Mouse (Mus musculus) cortical plate, adult 2 months (tissue): ENCODE measurements at regions not wholly inside any gene's neighbourhood (a gene's known extent, or its start where the extent isn't known, plus 50 kb on each side); places are given as distances from the start of the nearest gene placed in this dataset.

Experiments used
- H3K27ac ChIP-seq: fragments of 200-500 bp; 2 replicates; pipeline ENCODE4 v1.5.1; 2012; ENCODE audit warnings: low read length, control low read depth, inconsistent platforms; ENCODE audit not compliant: insufficient read depth
- H3K4me1 ChIP-seq: fragments of 200-500 bp; 2 replicates; pipeline ENCODE4 v1.6.1; 2011; ENCODE audit warnings: low read length; ENCODE audit not compliant: control insufficient read depth, insufficient read depth
- H3K4me3 ChIP-seq: fragments of 200-500 bp; 2 replicates; pipeline ENCODE4 v1.5.1; 2011; ENCODE audit warnings: mild to moderate bottlenecking, low read length, control low read depth; ENCODE audit not compliant: insufficient read depth
- CTCF ChIP-seq: fragments of 200-500 bp; IDR thresholded peaks from 2 replicates; pipeline ENCODE4 v1.5.1; 2011; ENCODE audit warnings: mild to moderate bottlenecking, control low read depth, low read length; ENCODE audit not compliant: insufficient read depth; ENCODE audit errors: extremely low read depth
- POLR2A ChIP-seq: fragments of 200-500 bp; IDR thresholded peaks from 2 replicates; pipeline ENCODE4 v1.6.1; 2011; ENCODE audit warnings: mild to moderate bottlenecking, low read length, control low read depth; ENCODE audit not compliant: insufficient read depth; ENCODE audit errors: extremely low read depth

DNA sequence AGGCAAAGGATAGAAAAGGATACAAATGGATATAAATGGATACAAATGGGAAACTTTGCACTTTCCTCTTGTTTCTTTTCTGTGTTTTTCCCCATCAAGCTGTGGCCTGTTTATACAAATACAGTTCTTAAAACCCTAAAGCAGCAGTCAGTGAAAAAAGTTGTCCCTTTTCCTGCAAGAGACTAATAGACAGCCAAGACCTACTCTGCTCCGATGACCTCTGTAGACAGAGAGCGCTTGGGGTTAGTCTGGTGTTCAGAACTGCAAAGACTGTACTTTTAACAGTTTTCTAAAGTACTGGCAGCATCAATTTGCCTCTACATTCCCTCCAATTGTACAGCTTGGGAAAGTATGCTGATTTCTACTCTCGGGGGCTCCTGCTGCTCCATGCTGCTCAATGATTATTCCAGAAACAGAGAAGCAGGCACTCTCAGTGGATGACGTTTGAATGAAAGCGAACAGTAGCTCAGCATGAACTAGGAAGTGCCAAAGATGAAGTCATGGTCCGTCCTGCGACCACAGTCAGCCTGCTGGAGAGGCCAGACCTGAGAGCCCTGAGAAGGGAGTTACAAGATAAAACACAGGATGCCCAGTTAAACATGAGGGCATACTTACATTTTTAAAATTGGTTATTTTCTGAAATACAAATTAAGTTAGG, 54.2 kb upstream of the Egln3 start:
- Histone ChIP-seq H3K4me1 (no peaks in the 10 kb centered on the region), H3K27ac (no peak overlapping the region), H3K4me3 (no peak overlapping the region)
- no peak for TF ChIP-seq CTCF
- TF ChIP-seq POLR2A, result no peak

DNA sequence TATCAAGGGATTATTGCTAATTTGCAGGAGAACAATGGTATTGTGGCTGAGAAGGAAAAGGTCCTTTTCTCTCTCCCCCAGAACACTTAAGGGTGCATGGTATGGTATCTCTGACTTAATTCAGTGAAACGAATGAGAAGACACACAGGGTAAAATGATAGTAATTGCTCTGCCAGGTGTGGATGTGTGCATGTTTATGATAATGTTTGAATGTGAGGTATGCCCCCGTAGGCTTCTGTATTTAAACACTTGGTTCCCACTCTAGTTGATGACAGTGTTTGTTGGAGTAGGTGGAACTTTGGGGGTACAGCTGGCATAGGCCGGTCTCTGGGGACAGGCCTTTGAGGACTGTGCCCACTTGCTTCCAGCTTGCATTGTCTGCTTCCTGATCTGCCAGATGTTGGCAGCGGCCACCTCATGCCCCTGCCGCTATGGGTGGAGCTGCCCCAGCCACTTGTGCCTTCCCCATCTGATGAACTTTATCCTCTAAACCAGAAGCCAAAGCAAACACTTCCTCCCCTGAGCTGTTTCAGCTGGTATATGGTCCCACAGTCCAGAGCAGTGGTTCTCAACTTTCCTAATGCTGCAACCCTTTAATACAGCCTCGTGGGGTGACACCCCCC, 53.0 kb upstream of the Egln3 start:
- Histone ChIP-seq H3K4me1 (no peaks in the 10 kb centered on the region), H3K4me3 (no peak overlapping the region), H3K27ac (no peak overlapping the region)
- TF ChIP-seq CTCF, result no peak
